Mouse (Mus musculus): ENCODE results near the gene Ms4a4d.

Ms4a4d gene

DNA sequence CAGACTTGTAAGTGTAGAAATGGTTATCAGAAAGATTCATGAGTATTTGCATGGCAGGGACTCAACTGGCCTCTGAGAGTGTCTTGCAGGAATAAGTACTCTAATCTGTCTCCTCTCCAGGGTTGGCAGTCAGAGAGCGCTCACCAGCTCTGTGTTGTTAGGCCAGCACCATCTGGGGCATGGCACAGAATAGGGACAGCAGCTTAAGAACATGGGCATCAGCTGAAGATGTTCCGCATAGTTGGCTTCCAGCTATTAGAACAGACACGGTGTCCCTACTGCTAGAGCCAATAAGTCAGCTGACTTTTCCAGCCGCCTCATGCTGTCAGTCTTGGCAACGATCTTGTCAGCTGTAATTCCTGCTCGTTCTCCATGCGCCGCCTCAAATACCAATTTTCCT is 38.4 kb downstream of the Ms4a4d start:
- DNase-seq (ENCODE audit: low spot score) = no peak

DNA sequence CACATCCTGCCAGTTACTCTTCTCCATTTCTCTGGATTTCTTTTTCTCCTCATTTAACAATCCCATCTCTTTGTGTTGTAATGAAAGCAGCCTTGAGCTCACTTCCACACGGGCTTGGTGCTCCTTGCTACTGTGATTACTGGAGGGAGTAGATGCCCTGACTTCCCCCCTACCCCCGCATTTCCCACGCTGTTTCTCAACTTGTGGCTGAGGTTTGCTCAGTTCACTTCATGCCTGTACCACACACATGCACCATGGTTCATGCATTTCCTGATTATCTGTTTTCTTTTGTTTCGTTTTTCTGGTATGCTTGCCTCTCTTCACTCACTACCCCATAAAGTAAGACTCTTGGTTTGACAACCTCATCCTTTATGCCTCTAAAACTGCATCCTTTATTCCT is 52.6 kb downstream of the Ms4a4d start:
- no peak for DNase-seq (ENCODE audit: low spot score)

DNA sequence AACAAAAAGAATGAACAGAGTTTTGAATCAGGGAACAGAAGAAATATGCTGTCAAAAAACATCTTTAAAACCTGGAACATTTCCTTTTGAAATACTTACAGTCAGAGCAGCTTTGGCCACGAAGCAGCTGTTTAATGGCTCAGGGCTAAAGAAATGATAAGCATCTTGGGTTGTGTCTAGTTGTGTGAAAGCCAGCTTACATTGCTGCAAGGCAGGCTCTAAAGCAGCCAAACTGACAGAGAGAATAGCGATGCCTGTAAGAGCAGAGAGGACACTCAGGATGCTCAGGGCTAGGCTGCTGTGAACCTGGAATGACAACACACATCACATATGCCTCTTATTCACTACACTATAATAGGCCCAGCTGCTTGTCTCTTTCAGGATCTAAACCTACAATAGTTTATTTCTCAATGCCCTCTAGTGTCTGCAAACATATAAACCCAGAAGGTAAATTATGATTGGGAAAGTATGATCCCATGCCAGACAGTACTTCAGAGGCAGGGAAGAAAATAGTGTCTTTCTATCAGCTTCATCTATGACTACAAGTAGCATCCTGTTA is 53.4 kb downstream of the Ms4a4d start:
- no peak for DNase-seq (ENCODE audit: low spot score)

DNA sequence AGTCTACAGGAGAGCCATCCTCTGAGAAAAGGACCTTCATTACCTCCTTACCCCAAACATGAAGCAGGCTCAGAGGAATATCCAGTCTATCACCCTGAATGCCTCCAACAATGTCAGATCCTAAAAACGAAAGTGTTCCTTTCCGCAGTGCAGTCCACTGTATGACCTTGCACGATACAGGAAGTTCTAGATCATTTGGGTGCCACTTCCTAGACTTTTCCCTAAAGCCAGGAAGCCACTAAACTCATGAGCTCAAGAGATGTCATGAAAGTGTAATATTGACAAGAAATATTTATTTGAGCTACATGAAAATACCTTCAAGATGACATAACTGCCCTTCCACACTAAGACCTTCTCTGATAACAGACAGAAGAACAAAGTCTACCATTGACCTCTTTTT is 64.7 kb downstream of the Ms4a4d start:
- no peak for DNase-seq (ENCODE audit: low spot score)

DNA sequence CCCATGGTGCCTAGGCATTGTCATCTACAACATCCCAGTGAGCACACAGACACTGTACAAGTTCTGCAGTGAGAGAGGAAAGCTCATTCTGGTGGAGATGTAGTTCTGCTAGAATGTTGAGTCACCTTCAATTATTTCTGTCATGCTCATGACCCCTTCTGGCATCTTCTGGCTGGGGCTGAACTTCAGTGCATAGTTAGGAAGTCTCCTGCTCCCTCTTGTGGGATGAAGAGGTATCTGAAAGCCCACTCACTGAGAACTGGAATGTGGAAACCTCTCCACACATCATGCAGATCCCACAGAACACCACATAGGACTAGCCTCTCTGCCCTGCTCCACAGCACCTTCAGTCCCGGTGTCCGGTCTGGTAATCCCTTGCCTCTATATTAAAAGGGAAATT is 65.4 kb downstream of the Ms4a4d start:
- peak; percentile 58 for DNase-seq (ENCODE audit: low spot score)

DNA sequence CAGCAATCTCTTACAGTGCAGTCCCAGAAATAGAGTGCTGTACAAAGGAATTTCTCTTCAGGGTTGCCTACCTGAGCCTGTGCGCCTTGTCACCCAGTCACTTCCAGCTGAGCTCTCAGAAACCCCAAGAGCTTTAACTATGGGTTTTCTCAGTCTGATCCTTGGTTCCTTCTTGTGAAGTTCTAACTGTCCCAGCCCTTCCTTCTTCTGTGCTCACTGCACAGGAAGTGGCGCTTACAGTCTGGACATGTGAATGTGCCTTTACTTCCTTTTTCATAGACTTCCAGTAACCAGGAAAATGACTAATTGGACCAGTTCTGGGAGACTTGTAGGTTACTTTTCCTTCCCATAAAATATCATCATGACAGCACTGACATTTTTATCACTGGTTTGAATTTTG is 68.0 kb downstream of the Ms4a4d start, which contains the start of gene Ms4a6d:
Gene Ms4a6d, minus strand, starts transcription at position 247 of the 400 bp plus-strand sequence.
- DNase-seq (ENCODE audit: low spot score) = no peak

Measured in layer of hippocampus, adult 11-12 months (tissue).